Mouse (Mus musculus) liver, adult 2 months (tissue): Measurements from ENCODE around the gene Kdm4a.

Source experiments
- CTCF ChIP-seq: fragments of 200-500 bp; IDR thresholded peaks from 2 replicates; pipeline ENCODE4 v1.5.1; 2011; ENCODE audit warnings: low read depth, low read length, control low read depth
- POLR2A ChIP-seq: fragments of 200-500 bp; IDR thresholded peaks from 2 replicates; pipeline ENCODE4 v1.6.1; 2011; ENCODE audit warnings: low read length, control low read depth; ENCODE audit not compliant: insufficient read depth; ENCODE audit errors: extremely low read depth

DNA sequence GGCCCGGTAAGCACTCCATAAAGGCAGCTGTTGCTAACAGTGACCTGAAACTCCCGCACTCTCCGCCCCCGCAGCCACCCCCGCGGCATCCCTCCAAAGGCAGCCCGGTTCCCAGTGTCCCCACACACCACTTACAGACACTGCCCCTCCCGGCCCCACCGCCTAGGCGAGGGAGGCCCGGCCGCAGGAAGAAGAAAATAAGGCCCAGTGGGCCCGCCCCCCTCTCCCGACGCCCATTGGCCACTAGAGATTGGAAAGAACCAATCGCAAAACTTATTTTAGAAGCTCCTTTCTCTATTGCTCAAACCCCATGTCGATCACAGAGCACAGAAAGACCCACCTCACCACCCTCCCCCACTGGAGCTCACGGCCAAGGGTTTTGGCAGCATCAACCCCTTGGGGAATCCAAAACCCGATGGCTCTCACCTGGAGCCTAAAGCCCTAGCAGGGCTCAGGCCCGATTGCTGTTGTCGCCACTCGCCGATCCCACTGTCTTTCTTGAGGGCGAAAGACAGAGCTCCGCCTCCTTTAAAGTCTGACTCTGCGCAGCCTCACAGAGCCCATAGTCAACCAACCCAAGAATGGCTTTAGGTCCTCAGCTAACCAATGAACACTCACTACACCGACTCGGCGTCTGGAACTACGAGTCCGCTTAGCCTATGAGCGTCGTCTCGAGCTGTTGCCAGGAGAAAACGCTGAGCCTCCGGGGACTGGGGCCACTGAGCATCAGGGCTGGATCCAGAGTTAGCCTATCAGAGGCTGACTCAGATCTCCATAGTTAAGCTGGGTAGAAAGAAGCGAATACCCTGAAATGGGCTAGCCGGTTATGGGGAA, at the start of gene Kdm4a:
- TF ChIP-seq POLR2A (peak; percentile 80), CTCF (no peak)
